ENCODE assay signal across 10 mouse cellular contexts in genomic region chr2:90661426-90661825, GRCm38 (mm10). TPM values are rescaled to one million over a fixed set of nuclear protein-coding genes. Genes with fewer than 3 reads are reported as not detected.
DNase-seq lines count a peak whose midpoint lies in the region; ATAC-seq and TF ChIP-seq lines count a peak whose summit lies in the region.
"Had no signal": no experiment of that assay in that cellular context is flagged by ENCODE, and none has a peak within 500 bp of the region (broad histone marks: within the 10 kb centered on the region; RNA-seq: fewer than 3 reads in every experiment).

No protein-coding gene starts in this region.

- no peak for TF ChIP-seq CTCF in lung, embryonic 14.5 days (IDR thresholded peaks at IDR 0.05; ENCODE audit: low read depth)
- no peak for TF ChIP-seq CTCF in lung, adult 2 months (IDR thresholded peaks at IDR 0.05; ENCODE audit: insufficient read depth, low read length)

- H3K27ac ChIP-seq in lung, embryonic 14.5 days (ENCODE audit: low read depth): no peak overlapping the region
- H3K27ac ChIP-seq in intestine, embryonic 16.5 days (ENCODE audit: low read length): no peak overlapping the region
- H3K27ac ChIP-seq in liver, embryonic 15.5 days (replicated peaks): peak overlapping the region; percentile 89
- H3K27ac ChIP-seq in stomach, embryonic 16.5 days (ENCODE audit: low read length): no peak overlapping the region

- DNase-seq in lung, embryonic 14.5 days: no peak
- no peak for DNase-seq in lung, adult 2 months
- DNase-seq in gastrocnemius, postnatal 25 days: no peak
- DNase-seq in cerebellum, postnatal 14 days: no peak
- DNase-seq: right cerebral cortex, adult 18-20 months; thymus, postnatal 4 days had no signal

- no peaks in the 10 kb centered on the region for H3K27me3 ChIP-seq in lung, embryonic 14.5 days (ENCODE audit: insufficient read depth, low read length)
- no peaks in the 10 kb centered on the region for H3K27me3 ChIP-seq in intestine, embryonic 16.5 days (replicated peaks; ENCODE audit: control insufficient read depth, insufficient read depth, low read length)
- no peaks in the 10 kb centered on the region for H3K27me3 ChIP-seq in liver, embryonic 15.5 days
- no peaks in the 10 kb centered on the region for H3K27me3 ChIP-seq in stomach, embryonic 16.5 days (ENCODE audit: control insufficient read depth, insufficient read depth, low read length)

- H3K4me1 ChIP-seq in lung, embryonic 14.5 days (ENCODE audit: insufficient read depth): no peaks in the 10 kb centered on the region
- peaks cover 3% of the 10 kb centered on the region for H3K4me1 ChIP-seq in lung, adult 2 months (ENCODE audit: control insufficient read depth, insufficient read depth, low read length)
- H3K4me1 ChIP-seq in intestine, embryonic 16.5 days (ENCODE audit: control insufficient read depth, insufficient read depth, low read length): no peaks in the 10 kb centered on the region; the same call in 1 of the 2 replicates
- peaks cover 42% of the 10 kb centered on the region for H3K4me1 ChIP-seq in liver, embryonic 15.5 days (replicated peaks)
- no peaks in the 10 kb centered on the region for H3K4me1 ChIP-seq in stomach, embryonic 16.5 days (ENCODE audit: control insufficient read depth, insufficient read depth, low read length)

- no peaks in the 10 kb centered on the region for H3K36me3 ChIP-seq in lung, embryonic 14.5 days (ENCODE audit: insufficient read depth)
- no peaks in the 10 kb centered on the region for H3K36me3 ChIP-seq in intestine, embryonic 16.5 days (ENCODE audit: control insufficient read depth, insufficient read depth, low read length)
- H3K36me3 ChIP-seq in liver, embryonic 15.5 days (replicated peaks): no peaks in the 10 kb centered on the region
- H3K36me3 ChIP-seq in stomach, embryonic 16.5 days (ENCODE audit: control insufficient read depth, insufficient read depth, low read length): no peaks in the 10 kb centered on the region

- 29% methylated on average over 3 of the region's 3 CpGs for WGBS in lung, embryonic 14.5 days
- 23% methylated on average over 3 of the region's 3 CpGs for WGBS in lung, adult 2 months
- 29% methylated on average over 3 of the region's 3 CpGs for WGBS in intestine, embryonic 16.5 days
- WGBS in liver, embryonic 15.5 days (ENCODE audit: insufficient replicate concordance): 4% methylated on average over 3 of the region's 3 CpGs
- 39% methylated on average over 3 of the region's 3 CpGs for WGBS in stomach, embryonic 16.5 days

- no peak for TF ChIP-seq POLR2A in lung, adult 2 months (IDR thresholded peaks at IDR 0.05; ENCODE audit: borderline replicate concordance, extremely low read depth, low read depth, low read length)

- peak; percentile 73 for ATAC-seq in lung, embryonic 14.5 days (ENCODE audit: insufficient read depth)
- peak; percentile 94 for ATAC-seq in intestine, embryonic 16.5 days
- ATAC-seq in liver, embryonic 15.5 days (ENCODE audit: insufficient read depth): peak; percentile 99
- ATAC-seq in stomach, embryonic 16.5 days (ENCODE audit: insufficient read depth, low FRiP score): peak; percentile 79
- no peak for ATAC-seq in inflammation-experienced regulatory T-cells, adult 6 months

- H3K4me2 ChIP-seq in lung, embryonic 14.5 days: no peak overlapping the region
- no peak overlapping the region for H3K4me2 ChIP-seq in intestine, embryonic 16.5 days (ENCODE audit: low read depth, low read length)
- H3K4me2 ChIP-seq in liver, embryonic 15.5 days: peak overlapping the region; percentile 48
- H3K4me2 ChIP-seq in stomach, embryonic 16.5 days (ENCODE audit: low read depth, low read length): no peak overlapping the region

- no peaks in the 10 kb centered on the region for H3K9me3 ChIP-seq in lung, embryonic 14.5 days (ENCODE audit: low read depth, low read length)
- no peaks in the 10 kb centered on the region for H3K9me3 ChIP-seq in intestine, embryonic 16.5 days (ENCODE audit: control insufficient read depth, low read length)
- no peaks in the 10 kb centered on the region for H3K9me3 ChIP-seq in liver, embryonic 15.5 days (replicated peaks)
- no peaks in the 10 kb centered on the region for H3K9me3 ChIP-seq in stomach, embryonic 16.5 days (replicated peaks; ENCODE audit: control insufficient read depth, low read length)

- H3K9ac ChIP-seq in lung, embryonic 14.5 days: no peak overlapping the region
- H3K9ac ChIP-seq in intestine, embryonic 16.5 days (ENCODE audit: low read depth, low read length): no peak overlapping the region
- H3K9ac ChIP-seq in liver, embryonic 15.5 days: no peak overlapping the region
- no peak overlapping the region for H3K9ac ChIP-seq in stomach, embryonic 16.5 days (ENCODE audit: low read length)

- H3K4me3 ChIP-seq in lung, embryonic 14.5 days (ENCODE audit: low read depth, low read length): no peak overlapping the region
- no peak overlapping the region for H3K4me3 ChIP-seq in lung, adult 2 months (replicated peaks; ENCODE audit: extremely low read depth, low read depth, low read length)
- no peak overlapping the region for H3K4me3 ChIP-seq in intestine, embryonic 16.5 days (ENCODE audit: low read length)
- no peak overlapping the region for H3K4me3 ChIP-seq in liver, embryonic 15.5 days (replicated peaks)
- H3K4me3 ChIP-seq in stomach, embryonic 16.5 days (replicated peaks; ENCODE audit: low read length): no peak overlapping the region

RNA-seq across cellular contexts. Expression of gene Nup160, which starts 15.6 kb away (rescaled TPM):
- 59.6 and 63.9 TPM in 2 replicates for polyA plus RNA-seq in lung, embryonic 14.5 days (2014; fragmentation: Nextera tagmentation; extraction: Ambion mirVana)
- 4.6 and 7.7 TPM in 2 replicates for polyA plus RNA-seq in lung, adult 2 months (2012; rRNA removed)
- 34.2 and 36.1 TPM in 2 replicates for polyA plus RNA-seq in intestine, embryonic 16.5 days (2015; fragmentation: Nextera tagmentation; extraction: Ambion mirVana)
- 30.4 and 31.6 TPM in 2 replicates for polyA plus RNA-seq in liver, embryonic 15.5 days (2015; fragmentation: Nextera tagmentation; extraction: Ambion mirVana)
- polyA plus RNA-seq in stomach, embryonic 16.5 days (2015; fragmentation: Nextera tagmentation; extraction: Ambion mirVana): 41.0 and 43.4 TPM in 2 replicates
- total RNA-seq in gastrocnemius, postnatal 25 days (2021): 1 to 10 TPM; 6.0 to 9.3 TPM
- 10 to 100 TPM; 26.4 to 31.6 (median 30.5) TPM for polyA plus RNA-seq in inflammation-experienced regulatory T-cells, adult 6 months (2017; shearing (Covaris generic))
